Mouse (Mus musculus): Measurements from ENCODE around the gene Olfr288. TPM values are rescaled to one million over a fixed set of nuclear protein-coding genes. Genes with fewer than 3 reads are reported as not detected.

Gene Olfr288
- polyA plus RNA-seq, 1 experiment from 2014 or later: not detected

- H3K4me2 ChIP-seq (ENCODE audit: low read length): no peak overlapping the region
- WGBS: 78% methylated on average over 10 of the region's 10 CpGs
Measured at GRCm38 (mm10) chr15:98142515-98142914, 52.8 kb downstream of the Olfr288 start.

GRCm38 (mm10) chr15:98140809-98141208 is 54.5 kb downstream of the Olfr288 start:
- H3K9me3 ChIP-seq (ENCODE audit: control insufficient read depth, low read length): no peaks in the 10 kb centered on the region
- peaks cover 68% of the 10 kb centered on the region for H3K36me3 ChIP-seq (ENCODE audit: control insufficient read depth, insufficient read depth, low read length)
- no peak overlapping the region for H3K9ac ChIP-seq (ENCODE audit: low read length)
- no peak overlapping the region for H3K4me2 ChIP-seq (ENCODE audit: low read length)
- WGBS: 87% methylated on average over 5 of the region's 5 CpGs
- ATAC-seq (ENCODE audit: insufficient number of reproducible peaks, insufficient read depth, low FRiP score, low read depth): no peak
- no peak overlapping the region for H3K27ac ChIP-seq (replicated peaks in 1 of 2; ENCODE audit: control insufficient read depth in 1 of 2, insufficient read depth in 1 of 2, low read depth in 2 of 2, low read length in 2 of 2)
- no peaks in the 10 kb centered on the region for H3K27me3 ChIP-seq (ENCODE audit: control insufficient read depth, insufficient read depth, low read length)
- peaks cover 2 to 10% of the 10 kb centered on the region in 2 experiments; a peak in 3 of 4 replicates for H3K4me1 ChIP-seq (ENCODE audit: control insufficient read depth in 2 of 2, insufficient read depth in 2 of 2, low read length in 2 of 2)
- no peak overlapping the region for H3K4me3 ChIP-seq (ENCODE audit: control insufficient read depth in 1 of 2, insufficient read depth in 1 of 2, low read depth in 1 of 2, low read length in 2 of 2)

More at GRCm38 (mm10) chr15:98142515-98142914, 52.8 kb downstream of the Olfr288 start:
- no peaks in the 10 kb centered on the region for H3K9me3 ChIP-seq (ENCODE audit: control insufficient read depth, low read length)
- ATAC-seq (ENCODE audit: insufficient number of reproducible peaks, insufficient read depth, low FRiP score, low read depth): no peak
- H3K27ac ChIP-seq (replicated peaks in 1 of 2; ENCODE audit: control insufficient read depth in 1 of 2, insufficient read depth in 1 of 2, low read depth in 2 of 2, low read length in 2 of 2): no peak overlapping the region
- H3K27me3 ChIP-seq (ENCODE audit: control insufficient read depth, insufficient read depth, low read length): no peaks in the 10 kb centered on the region
- H3K9ac ChIP-seq (ENCODE audit: low read length): no peak overlapping the region
- H3K4me3 ChIP-seq (ENCODE audit: control insufficient read depth in 1 of 2, insufficient read depth in 1 of 2, low read depth in 1 of 2, low read length in 2 of 2): no peak overlapping the region
- peaks cover 5 to 14% of the 10 kb centered on the region in 2 experiments for H3K4me1 ChIP-seq (ENCODE audit: control insufficient read depth in 2 of 2, insufficient read depth in 2 of 2, low read length in 2 of 2)
- H3K36me3 ChIP-seq (ENCODE audit: control insufficient read depth, insufficient read depth, low read length): peaks cover 50% of the 10 kb centered on the region

GRCm38 (mm10) chr15:98139763-98140162 is 55.6 kb downstream of the Olfr288 start:
- H3K27me3 ChIP-seq (ENCODE audit: control insufficient read depth, insufficient read depth, low read length): no peaks in the 10 kb centered on the region
- H3K4me2 ChIP-seq (ENCODE audit: low read length): no peak overlapping the region
- no peak overlapping the region for H3K4me3 ChIP-seq (ENCODE audit: control insufficient read depth in 1 of 2, insufficient read depth in 1 of 2, low read depth in 1 of 2, low read length in 2 of 2)
- 87% methylated on average over 7 of the region's 7 CpGs for WGBS
- ATAC-seq (ENCODE audit: insufficient number of reproducible peaks, insufficient read depth, low FRiP score, low read depth): no peak
- peaks cover 0 to 8% of the 10 kb centered on the region in 2 experiments; a peak in 1 of 4 replicates for H3K4me1 ChIP-seq (ENCODE audit: control insufficient read depth in 2 of 2, insufficient read depth in 2 of 2, low read length in 2 of 2)
- no peak overlapping the region for H3K27ac ChIP-seq (replicated peaks in 1 of 2; ENCODE audit: control insufficient read depth in 1 of 2, insufficient read depth in 1 of 2, low read depth in 2 of 2, low read length in 2 of 2)
- H3K9me3 ChIP-seq (ENCODE audit: control insufficient read depth, low read length): no peaks in the 10 kb centered on the region
- peaks cover 78% of the 10 kb centered on the region for H3K36me3 ChIP-seq (ENCODE audit: control insufficient read depth, insufficient read depth, low read length)
- no peak overlapping the region for H3K9ac ChIP-seq (ENCODE audit: low read length)

DNA sequence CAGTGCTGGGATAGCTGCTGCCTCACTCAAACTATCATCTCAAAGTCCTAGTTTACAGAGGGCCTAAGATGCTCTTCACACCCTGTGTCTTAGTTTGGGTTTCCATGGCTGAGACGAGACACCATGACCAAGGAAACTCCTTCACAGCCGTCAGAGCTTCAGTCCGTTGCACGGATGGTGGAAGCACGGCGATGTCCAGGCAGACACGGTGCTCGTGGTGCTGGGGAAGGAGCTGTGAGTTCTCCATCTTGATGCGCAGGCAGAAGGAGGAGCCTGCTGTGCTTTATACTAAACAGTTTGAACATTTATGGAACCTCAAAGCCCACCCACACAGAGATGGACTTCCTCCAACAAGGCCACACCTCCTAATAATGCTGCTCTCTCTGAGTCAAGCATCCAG is 58.5 kb downstream of the Olfr288 start:
- Histone ChIP-seq H3K4me3 (ENCODE audit: control insufficient read depth in 1 of 2, insufficient read depth in 1 of 2, low read depth in 1 of 2, low read length in 2 of 2) (no peak overlapping the region), H3K27ac (replicated peaks in 1 of 2; ENCODE audit: control insufficient read depth in 1 of 2, insufficient read depth in 1 of 2, low read depth in 2 of 2, low read length in 2 of 2) (no peak overlapping the region), H3K4me1 (ENCODE audit: control insufficient read depth in 2 of 2, insufficient read depth in 2 of 2, low read length in 2 of 2) (no peaks in the 10 kb centered on the region), H3K9ac (ENCODE audit: low read length) (no peak overlapping the region), H3K27me3 (ENCODE audit: control insufficient read depth, insufficient read depth, low read length) (no peaks in the 10 kb centered on the region), H3K9me3 (ENCODE audit: control insufficient read depth, low read length) (no peaks in the 10 kb centered on the region), H3K4me2 (ENCODE audit: low read length) (no peak overlapping the region), H3K36me3 (ENCODE audit: control insufficient read depth, insufficient read depth, low read length) (peaks cover 98% of the 10 kb centered on the region)
- no peak for ATAC-seq (ENCODE audit: insufficient number of reproducible peaks, insufficient read depth, low FRiP score, low read depth)
- WGBS: 90% methylated on average over 9 of the region's 9 CpGs

Other genes starting within 250 kb of the Olfr288 start
- gene Tmem106c, start 231.3 kb downstream of the Olfr288 start, polyA plus RNA-seq (2014; fragmentation: Nextera tagmentation; extraction: Ambion mirVana): 38.1 and 40.6 TPM in 2 replicates
- gene Col2a1, start 190.8 kb downstream of the Olfr288 start, polyA plus RNA-seq (2014; fragmentation: Nextera tagmentation; extraction: Ambion mirVana): 9.4 and 13.3 TPM in 2 replicates
- gene Pfkm, start 103.0 kb downstream of the Olfr288 start, polyA plus RNA-seq (2014; fragmentation: Nextera tagmentation; extraction: Ambion mirVana): 108 and 111 TPM in 2 replicates
- gene Senp1, start 101.8 kb downstream of the Olfr288 start, polyA plus RNA-seq (2014; fragmentation: Nextera tagmentation; extraction: Ambion mirVana): 21.2 and 22.7 TPM in 2 replicates
- 109 and 111 TPM in 2 replicates for gene Asb8, start 29.9 kb downstream of the Olfr288 start, polyA plus RNA-seq (2014; fragmentation: Nextera tagmentation; extraction: Ambion mirVana)
- gene Ccdc184, start 28.4 kb downstream of the Olfr288 start, polyA plus RNA-seq (2014; fragmentation: Nextera tagmentation; extraction: Ambion mirVana): 1.1 and 1.3 TPM in 2 replicates
- gene Gm44579, start 25.4 kb upstream of the Olfr288 start, polyA plus RNA-seq (2014; fragmentation: Nextera tagmentation; extraction: Ambion mirVana): not detected in 2 replicates
- not detected in 2 replicates for gene Olfr287, start 25.5 kb upstream of the Olfr288 start, polyA plus RNA-seq (2014; fragmentation: Nextera tagmentation; extraction: Ambion mirVana)
- gene Olfr286, start 38.9 kb upstream of the Olfr288 start, polyA plus RNA-seq (2014; fragmentation: Nextera tagmentation; extraction: Ambion mirVana): not detected in 2 replicates
- gene H1fnt, start 61.8 kb upstream of the Olfr288 start, polyA plus RNA-seq (2014; fragmentation: Nextera tagmentation; extraction: Ambion mirVana): not detected in 2 replicates
- gene Zfp641, start 100.6 kb upstream of the Olfr288 start, polyA plus RNA-seq (2014; fragmentation: Nextera tagmentation; extraction: Ambion mirVana): 1.5 and 1.6 TPM in 2 replicates
- not detected in 2 replicates for gene Olfr285, start 121.8 kb upstream of the Olfr288 start, polyA plus RNA-seq (2014; fragmentation: Nextera tagmentation; extraction: Ambion mirVana)
- gene Olfr284, start 145.4 kb upstream of the Olfr288 start, polyA plus RNA-seq (2014; fragmentation: Nextera tagmentation; extraction: Ambion mirVana): not detected in 2 replicates
- not detected in 2 replicates for gene Olfr283, start 185.4 kb upstream of the Olfr288 start, polyA plus RNA-seq (2014; fragmentation: Nextera tagmentation; extraction: Ambion mirVana)
- gene Olfr282, start 235.7 kb upstream of the Olfr288 start, polyA plus RNA-seq (2014; fragmentation: Nextera tagmentation; extraction: Ambion mirVana): not detected in 2 replicates